7 mouse cellular contexts compared by ENCODE assay signal in the genomic region with DNA sequence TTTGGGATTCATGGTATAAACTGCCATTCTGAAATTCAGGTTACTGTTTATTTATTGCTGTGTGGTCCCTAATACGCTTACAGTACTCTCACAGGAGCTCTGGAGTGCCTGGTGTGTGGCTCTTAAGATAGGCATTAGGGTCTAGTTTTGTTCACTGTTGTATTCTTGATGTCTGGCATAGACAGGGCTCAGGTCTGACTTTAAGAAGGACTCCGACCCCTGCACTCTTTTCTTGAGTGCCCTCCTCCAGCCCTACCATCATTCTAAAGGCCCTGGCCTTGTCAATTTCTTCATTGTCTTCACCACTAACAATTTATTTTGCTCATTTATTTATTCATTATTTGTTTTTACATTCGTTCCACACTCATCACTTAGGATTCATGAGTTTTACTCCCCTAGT. TPM values are rescaled to one million over a fixed set of nuclear protein-coding genes. Genes with fewer than 3 reads are reported as not detected.
DNase-seq lines count a peak whose midpoint lies in the region; ATAC-seq and TF ChIP-seq lines count a peak whose summit lies in the region.

No protein-coding gene starts in this region.

- H3K27me3 ChIP-seq in liver, embryonic 11.5 days (replicated peaks; ENCODE audit: control insufficient read depth, insufficient read depth, low read length), result peaks cover 3% of the 10 kb centered on the region
- H3K27me3 ChIP-seq in forebrain, embryonic 13.5 days, result no peaks in the 10 kb centered on the region
- no peaks in the 10 kb centered on the region for H3K27me3 ChIP-seq in limb, embryonic 14.5 days (ENCODE audit: control insufficient read depth, insufficient read depth, low read length)
- no peaks in the 10 kb centered on the region for H3K27me3 ChIP-seq in stomach, embryonic 14.5 days (ENCODE audit: control insufficient read depth, insufficient read depth, low read length)

- no peak overlapping the region for H3K4me3 ChIP-seq in liver, embryonic 11.5 days (ENCODE audit: low read depth, low read length)
- peak overlapping the region; percentile 58 for H3K4me3 ChIP-seq in forebrain, embryonic 13.5 days
- H3K4me3 ChIP-seq in limb, embryonic 14.5 days (replicated peaks; ENCODE audit: low read length), result peak overlapping the region; percentile 57
- H3K4me3 ChIP-seq in stomach, embryonic 14.5 days (ENCODE audit: low read depth, low read length), result peak overlapping the region; percentile 59; the same call in 1 of the 2 replicates

- no peak overlapping the region for H3K9ac ChIP-seq in liver, embryonic 11.5 days (ENCODE audit: low read depth, low read length)
- no peak overlapping the region for H3K9ac ChIP-seq in forebrain, embryonic 13.5 days
- H3K9ac ChIP-seq in limb, embryonic 14.5 days (ENCODE audit: low read depth, low read length, severe bottlenecking), result no peak overlapping the region
- H3K9ac ChIP-seq in stomach, embryonic 14.5 days (replicated peaks; ENCODE audit: low read depth, low read length), result no peak overlapping the region

- no peaks in the 10 kb centered on the region for H3K9me3 ChIP-seq in liver, embryonic 11.5 days (ENCODE audit: control insufficient read depth, low read length)
- no peaks in the 10 kb centered on the region for H3K9me3 ChIP-seq in forebrain, embryonic 13.5 days (replicated peaks)
- no peaks in the 10 kb centered on the region for H3K9me3 ChIP-seq in limb, embryonic 14.5 days (ENCODE audit: control insufficient read depth, low read length)
- no peaks in the 10 kb centered on the region for H3K9me3 ChIP-seq in stomach, embryonic 14.5 days (ENCODE audit: control insufficient read depth, low read depth, low read length)

- TF ChIP-seq POLR2A in limb, embryonic 14.5 days (IDR thresholded peaks at IDR 0.05; ENCODE audit: borderline replicate concordance, extremely low read depth, insufficient read depth, insufficient read length), result no peak

- peaks cover 7% of the 10 kb centered on the region; the same call in 1 of the 2 replicates for H3K4me1 ChIP-seq in liver, embryonic 11.5 days (replicated peaks; ENCODE audit: control insufficient read depth, insufficient read depth, low read length)
- H3K4me1 ChIP-seq in forebrain, embryonic 13.5 days, result peaks cover 16% of the 10 kb centered on the region
- no peaks in the 10 kb centered on the region for H3K4me1 ChIP-seq in limb, embryonic 14.5 days (ENCODE audit: control insufficient read depth, insufficient read depth, low read length)
- H3K4me1 ChIP-seq in stomach, embryonic 14.5 days (ENCODE audit: control insufficient read depth, insufficient read depth, low read length), result no peaks in the 10 kb centered on the region

- H3K36me3 ChIP-seq in liver, embryonic 11.5 days (ENCODE audit: control insufficient read depth, insufficient read depth, low read length), result no peaks in the 10 kb centered on the region
- H3K36me3 ChIP-seq in forebrain, embryonic 13.5 days (ENCODE audit: poor library complexity, severe bottlenecking), result no peaks in the 10 kb centered on the region
- peaks cover 8% of the 10 kb centered on the region; the same call in 1 of the 2 replicates for H3K36me3 ChIP-seq in limb, embryonic 14.5 days (ENCODE audit: control insufficient read depth, insufficient read depth, low read length)
- H3K36me3 ChIP-seq in stomach, embryonic 14.5 days (ENCODE audit: control insufficient read depth, insufficient read depth, low read length), result no peaks in the 10 kb centered on the region

- H3K4me2 ChIP-seq in liver, embryonic 11.5 days, result peak overlapping the region; percentile 69
- peak overlapping the region; percentile 65 for H3K4me2 ChIP-seq in forebrain, embryonic 13.5 days
- H3K4me2 ChIP-seq in limb, embryonic 14.5 days (replicated peaks; ENCODE audit: low read depth, low read length, severe bottlenecking), result peak overlapping the region; percentile 53; the same call in 1 of the 2 replicates
- H3K4me2 ChIP-seq in stomach, embryonic 14.5 days (replicated peaks; ENCODE audit: low read depth, low read length), result 0 out of 2 replicates have a peak overlapping the region, but pooled peaks have one; percentile 14

- H3K27ac ChIP-seq in liver, embryonic 11.5 days (ENCODE audit: low read depth, low read length), result no peak overlapping the region
- no peak overlapping the region for H3K27ac ChIP-seq in forebrain, embryonic 13.5 days
- H3K27ac ChIP-seq in limb, embryonic 14.5 days (replicated peaks; ENCODE audit: low read depth, low read length), result no peak overlapping the region
- H3K27ac ChIP-seq in stomach, embryonic 14.5 days (ENCODE audit: low read length), result no peak overlapping the region

- ATAC-seq in liver, embryonic 11.5 days (replicated peaks; ENCODE audit: low FRiP score), result no peak
- ATAC-seq in forebrain, embryonic 13.5 days, result peak; percentile 42
- 0 out of 2 replicates have a peak, but pooled peaks have one; percentile 7 for ATAC-seq in limb, embryonic 14.5 days (ENCODE audit: low FRiP score, low read depth)
- ATAC-seq in stomach, embryonic 14.5 days (ENCODE audit: insufficient number of reproducible peaks, insufficient read depth, low FRiP score, low read depth), result no peak

- DNase-seq in liver, embryonic 11.5 days (ENCODE audit: low spot score), result no peak
- DNase-seq in liver, result no peak
- no peak for DNase-seq in limb, embryonic 14.5 days (ENCODE audit: low spot score)
- no peak for DNase-seq in urinary bladder, adult 18-20 months (ENCODE audit: low spot score in 2 of 2)
- no peak for DNase-seq in cerebellum, adult 9-10 months

- 37% methylated on average over 3 of the region's 3 CpGs for WGBS in liver, embryonic 11.5 days
- 33% methylated on average over 3 of the region's 3 CpGs for WGBS in forebrain, embryonic 13.5 days
- WGBS in limb, embryonic 14.5 days, result 33% methylated on average over 3 of the region's 3 CpGs
- 21% methylated on average over 3 of the region's 3 CpGs for WGBS in stomach, embryonic 14.5 days

RNA-seq across cellular contexts. Expression of a gene that starts 0.4 kb away (rescaled TPM):
- polyA plus RNA-seq in liver, embryonic 11.5 days (2014; fragmentation: Nextera tagmentation; extraction: Ambion mirVana), result 8.4 TPM in 2 replicates
- polyA plus RNA-seq in forebrain, embryonic 13.5 days (2015; fragmentation: Nextera tagmentation; extraction: Ambion mirVana), result 10.6 and 12.7 TPM in 2 replicates
- polyA plus RNA-seq in limb, embryonic 14.5 days (2012; rRNA removed), result 38.1 and 48.7 TPM in 2 replicates
- 24.0 and 25.7 TPM in 2 replicates for polyA plus RNA-seq in limb, embryonic 14.5 days (2014; fragmentation: Nextera tagmentation; extraction: Ambion mirVana)
- polyA plus RNA-seq in stomach, embryonic 14.5 days (2014; fragmentation: Nextera tagmentation; extraction: Ambion mirVana), result 17.4 and 21.2 TPM in 2 replicates

RNA-seq across cellular contexts. Expression of a gene that starts 5.4 kb away (rescaled TPM):
- polyA plus RNA-seq in liver, embryonic 11.5 days (2014; fragmentation: Nextera tagmentation; extraction: Ambion mirVana), result not detected in 2 replicates
- polyA plus RNA-seq in forebrain, embryonic 13.5 days (2015; fragmentation: Nextera tagmentation; extraction: Ambion mirVana), result not detected in 2 replicates
- not detected in 2 replicates for polyA plus RNA-seq in limb, embryonic 14.5 days (2012; rRNA removed)
- polyA plus RNA-seq in limb, embryonic 14.5 days (2014; fragmentation: Nextera tagmentation; extraction: Ambion mirVana), result not detected in 2 replicates
- not detected in 2 replicates for polyA plus RNA-seq in stomach, embryonic 14.5 days (2014; fragmentation: Nextera tagmentation; extraction: Ambion mirVana)

RNA-seq across cellular contexts. Expression of a gene that starts 49.3 kb away (rescaled TPM):
- polyA plus RNA-seq in liver, embryonic 11.5 days (2014; fragmentation: Nextera tagmentation; extraction: Ambion mirVana), result not detected in 2 replicates
- not detected in 2 replicates for polyA plus RNA-seq in forebrain, embryonic 13.5 days (2015; fragmentation: Nextera tagmentation; extraction: Ambion mirVana)
- 0.06 TPM in 1 of 2 replicates, not detected in the other for polyA plus RNA-seq in limb, embryonic 14.5 days (2012; rRNA removed)
- 0.12 TPM in 1 of 2 replicates, not detected in the other for polyA plus RNA-seq in limb, embryonic 14.5 days (2014; fragmentation: Nextera tagmentation; extraction: Ambion mirVana)
- 0.16 TPM in 1 of 2 replicates, not detected in the other for polyA plus RNA-seq in stomach, embryonic 14.5 days (2014; fragmentation: Nextera tagmentation; extraction: Ambion mirVana)

RNA-seq across cellular contexts. Expression of a gene that starts 49.3 kb away (rescaled TPM):
- polyA plus RNA-seq in liver, embryonic 11.5 days (2014; fragmentation: Nextera tagmentation; extraction: Ambion mirVana), result not detected in 2 replicates
- polyA plus RNA-seq in forebrain, embryonic 13.5 days (2015; fragmentation: Nextera tagmentation; extraction: Ambion mirVana), result not detected in 2 replicates
- polyA plus RNA-seq in limb, embryonic 14.5 days (2012; rRNA removed), result not detected in 2 replicates
- polyA plus RNA-seq in limb, embryonic 14.5 days (2014; fragmentation: Nextera tagmentation; extraction: Ambion mirVana), result not detected in 2 replicates
- polyA plus RNA-seq in stomach, embryonic 14.5 days (2014; fragmentation: Nextera tagmentation; extraction: Ambion mirVana), result not detected in 2 replicates

RNA-seq across cellular contexts. Expression of a gene that starts 56.5 kb away (rescaled TPM):
- not detected in 2 replicates for polyA plus RNA-seq in liver, embryonic 11.5 days (2014; fragmentation: Nextera tagmentation; extraction: Ambion mirVana)
- not detected in 2 replicates for polyA plus RNA-seq in forebrain, embryonic 13.5 days (2015; fragmentation: Nextera tagmentation; extraction: Ambion mirVana)
- polyA plus RNA-seq in limb, embryonic 14.5 days (2012; rRNA removed), result not detected in 2 replicates
- not detected in 2 replicates for polyA plus RNA-seq in limb, embryonic 14.5 days (2014; fragmentation: Nextera tagmentation; extraction: Ambion mirVana)
- not detected in 2 replicates for polyA plus RNA-seq in stomach, embryonic 14.5 days (2014; fragmentation: Nextera tagmentation; extraction: Ambion mirVana)

Comparison
In these comparisons a context has a peak if more than half of its experiments do, and no peak if none do; other contexts are left out.
1. ATAC-seq: peak in forebrain, embryonic 13.5 days (single experiment) and limb, embryonic 14.5 days (single experiment); none in liver, embryonic 11.5 days (single experiment) and stomach, embryonic 14.5 days (single experiment).
2. H3K4me2 ChIP-seq: peak in every context shown above with its lines; median percentile 69 in liver, embryonic 11.5 days; 65 in forebrain, embryonic 13.5 days; 53 in limb, embryonic 14.5 days; 14 in stomach, embryonic 14.5 days.